Mouse (Mus musculus): ENCODE data around the gene Tbata.

The Tbata gene

GRCm38 (mm10) chr10:61171654-61172053, at the start of gene Tbata:
Tbata (plus strand) TSS chr10:61171954.
- no peak for DNase-seq (ENCODE audit: low spot score in 2 of 2)

- no peak for DNase-seq (ENCODE audit: low spot score in 2 of 2)
These were observed 48.4 kb upstream of the Tbata start for GRCm38 (mm10) chr10:61123276-61123913.

DNA sequence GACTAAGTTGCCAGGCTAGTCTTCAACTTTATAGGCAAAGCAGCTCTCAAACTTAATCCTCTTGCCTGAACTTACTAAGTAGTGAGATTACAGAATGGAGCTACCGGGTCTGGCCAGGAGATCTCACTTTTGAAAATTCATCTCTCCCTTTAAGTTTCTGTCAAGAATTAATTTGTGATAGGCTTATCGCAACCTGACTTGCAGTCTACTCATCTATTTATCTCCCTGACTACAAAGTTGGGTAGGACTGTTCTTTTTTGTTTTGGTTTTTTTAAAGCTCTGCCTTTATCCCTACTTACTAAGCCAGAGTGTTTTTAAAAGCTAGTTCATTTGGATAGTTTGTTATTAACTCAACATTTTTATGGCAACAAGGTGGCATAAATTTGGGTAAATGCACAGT, 47.3 kb upstream of the Tbata start:
- no peak for DNase-seq (ENCODE audit: low spot score in 2 of 2)

DNA sequence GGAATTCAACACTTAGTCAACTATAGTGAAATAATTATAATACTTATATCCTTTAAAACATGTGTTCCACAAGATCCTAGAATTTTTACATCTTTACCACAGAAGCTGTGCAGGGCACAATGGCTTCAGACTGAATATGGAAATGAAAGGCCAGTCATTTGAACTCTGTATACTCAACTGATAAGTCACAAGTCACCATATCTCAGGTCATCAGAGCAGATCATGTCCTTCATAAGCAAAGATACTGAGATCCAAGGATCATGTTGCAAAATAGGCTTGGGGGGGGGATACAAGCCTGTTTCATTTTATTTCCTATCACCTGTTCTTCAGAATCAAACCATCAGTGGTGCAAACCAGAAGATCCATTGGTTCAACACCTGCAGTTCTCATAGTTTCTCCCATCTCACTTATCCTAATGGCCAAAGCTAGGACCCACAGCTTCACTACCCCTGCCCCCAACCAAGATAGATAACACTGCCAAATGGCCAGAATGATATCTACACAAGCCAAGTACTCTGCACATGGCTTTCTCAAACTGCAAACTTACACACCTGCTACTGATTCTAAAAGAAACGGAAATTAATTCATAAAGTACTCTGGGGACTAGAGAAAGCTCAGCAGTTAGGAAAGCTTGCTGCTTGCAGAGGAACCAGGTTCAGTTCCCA, 42.9 kb upstream of the Tbata start:
- no peak for DNase-seq (ENCODE audit: low spot score in 2 of 2)

DNA sequence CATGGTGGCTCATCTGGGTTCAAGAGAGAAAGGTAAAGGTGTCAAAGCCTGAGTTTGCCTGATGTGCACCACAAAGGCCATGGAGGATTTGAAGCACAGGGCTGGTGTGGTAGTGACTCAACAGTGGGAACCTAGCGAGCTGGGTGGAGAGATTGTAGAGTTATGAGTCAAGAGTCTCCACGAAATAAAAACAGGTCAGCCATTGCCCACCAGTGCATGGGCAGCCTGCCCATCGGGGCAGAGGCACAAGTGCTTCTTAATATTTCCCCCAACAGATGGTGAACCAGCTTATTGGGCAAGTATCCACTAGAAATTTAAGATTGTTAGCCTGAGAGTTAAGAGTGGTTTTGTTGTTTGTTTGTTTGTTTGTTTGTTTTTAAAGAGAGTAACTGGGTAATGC, 40.8 kb upstream of the Tbata start:
- no peak for DNase-seq (ENCODE audit: low spot score in 2 of 2)

GRCm38 (mm10) chr10:61134041-61134440, 37.7 kb upstream of the Tbata start:
- DNase-seq (ENCODE audit: low spot score in 2 of 2) = no peak

- DNase-seq (ENCODE audit: low spot score in 2 of 2) = no peak
These were observed 36.4 kb upstream of the Tbata start for GRCm38 (mm10) chr10:61135226-61135839.

GRCm38 (mm10) chr10:61137567-61137966, 34.2 kb upstream of the Tbata start:
- no peak for DNase-seq (ENCODE audit: low spot score in 2 of 2)

DNA sequence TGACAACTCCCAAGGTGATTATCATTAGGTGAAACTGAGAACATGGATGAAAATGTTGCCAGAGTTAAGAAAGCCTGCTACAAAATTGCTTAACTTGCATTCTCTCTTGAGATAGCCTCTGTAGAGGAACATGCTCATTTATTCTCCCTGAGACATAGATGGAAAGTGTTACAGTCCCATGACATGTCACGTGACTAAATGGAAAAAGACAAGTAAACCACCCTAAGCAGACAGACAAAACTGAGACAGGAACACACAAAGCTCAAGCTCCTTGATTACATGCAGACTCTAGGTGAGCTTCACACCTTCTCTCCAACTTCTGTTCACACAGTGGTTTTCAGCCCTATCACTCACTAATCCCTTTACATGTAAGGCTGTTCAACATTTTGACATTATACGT, 28.4 kb upstream of the Tbata start:
- DNase-seq (ENCODE audit: low spot score in 2 of 2) = no peak

- no peak for DNase-seq (ENCODE audit: low spot score in 2 of 2)
These were observed 26.0 kb upstream of the Tbata start for GRCm38 (mm10) chr10:61145766-61146118.

GRCm38 (mm10) chr10:61146119-61146806, 25.5 kb upstream of the Tbata start:
- DNase-seq (ENCODE audit: low spot score in 2 of 2) = peak; percentile 76 to 77

DNA sequence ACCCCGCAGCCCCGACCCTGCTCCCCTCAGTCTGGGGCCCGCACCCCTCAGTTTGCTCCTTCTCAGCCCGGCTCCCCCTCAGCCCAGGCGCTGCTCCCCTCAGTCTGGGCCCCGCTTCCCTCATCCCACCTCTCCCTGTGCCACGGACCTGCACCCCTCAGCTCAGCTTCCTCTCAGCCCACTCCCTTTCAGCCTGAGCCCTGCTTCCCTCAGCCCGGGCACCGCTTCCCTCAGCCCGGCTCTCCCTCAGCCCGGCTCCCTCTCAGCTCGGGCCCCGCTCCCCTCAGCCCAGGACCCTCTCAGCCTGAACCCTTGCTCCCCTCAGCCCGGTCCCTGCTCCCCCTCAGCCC, 25.0 kb upstream of the Tbata start:
- DNase-seq (ENCODE audit: low spot score in 2 of 2) = peak in 1 of 2 experiments; percentile 8

- peak; percentile 89 to 90 for DNase-seq (ENCODE audit: low spot score in 2 of 2)
These were observed 24.4 kb upstream of the Tbata start, which contains the start of gene Sgpl1 for GRCm38 (mm10) chr10:61147157-61148040. Sgpl1 (minus strand) TSS chr10:61147703.

DNA sequence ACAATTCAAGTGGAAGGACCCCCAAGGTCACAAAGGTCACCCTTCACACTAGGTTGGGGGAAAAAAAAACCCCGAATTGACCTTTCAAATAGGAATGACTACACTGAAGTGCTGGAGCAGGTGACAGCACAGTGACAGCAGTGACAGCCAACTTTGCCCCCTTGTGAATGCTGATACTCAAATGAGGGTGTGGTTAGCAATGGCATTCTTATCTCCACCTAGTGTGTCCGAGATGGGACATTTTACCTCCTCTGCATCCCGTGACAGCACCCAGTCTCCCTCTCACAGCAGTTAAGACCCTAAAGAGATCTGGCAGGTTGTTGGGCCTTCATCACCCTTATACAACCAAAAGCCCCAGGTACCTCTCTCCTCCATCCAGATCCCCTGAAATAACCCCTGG, 22.3 kb upstream of the Tbata start:
- DNase-seq (ENCODE audit: low spot score in 2 of 2) = no peak

DNA sequence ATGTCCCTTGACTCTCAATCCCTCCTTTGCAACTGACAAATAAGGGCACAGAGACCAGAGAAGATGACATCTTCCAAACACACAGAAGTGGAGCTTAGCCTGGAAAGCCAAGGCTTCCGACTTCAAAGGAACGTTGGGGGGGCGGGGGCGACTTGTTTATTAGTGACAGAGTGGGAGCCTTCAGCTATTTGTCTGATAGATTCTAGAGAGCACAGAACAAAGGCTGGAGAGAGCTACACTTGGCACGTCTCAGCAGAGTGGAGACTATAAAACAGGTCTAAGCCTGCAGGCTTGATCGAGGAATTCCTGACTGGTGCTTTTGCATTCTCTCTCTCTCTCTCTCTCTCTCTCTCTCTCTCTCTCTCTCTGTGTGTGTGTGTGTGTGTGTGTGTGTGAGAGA, 21.1 kb upstream of the Tbata start:
- DNase-seq (ENCODE audit: low spot score in 2 of 2) = no peak

DNA sequence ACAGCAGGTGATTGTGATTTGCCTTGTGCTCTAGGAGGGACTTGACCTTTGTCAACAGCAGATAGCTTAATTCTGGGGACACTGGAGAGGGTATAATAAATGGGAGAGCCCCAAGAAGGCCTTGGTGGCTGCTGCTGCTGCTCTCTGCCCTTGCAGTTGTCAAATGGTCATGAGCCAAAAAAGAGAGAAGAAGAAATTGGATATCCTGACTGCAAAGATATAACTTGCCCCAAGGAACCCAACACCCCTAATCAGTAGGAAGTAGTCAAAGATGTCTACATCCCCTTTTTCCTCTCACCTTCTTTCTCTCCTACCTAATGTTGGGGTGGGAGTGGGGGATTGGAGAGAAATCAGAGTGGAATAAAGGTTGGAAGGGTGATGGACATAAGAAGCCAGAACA, 19.6 kb upstream of the Tbata start:
- no peak for DNase-seq (ENCODE audit: low spot score in 2 of 2)

DNA sequence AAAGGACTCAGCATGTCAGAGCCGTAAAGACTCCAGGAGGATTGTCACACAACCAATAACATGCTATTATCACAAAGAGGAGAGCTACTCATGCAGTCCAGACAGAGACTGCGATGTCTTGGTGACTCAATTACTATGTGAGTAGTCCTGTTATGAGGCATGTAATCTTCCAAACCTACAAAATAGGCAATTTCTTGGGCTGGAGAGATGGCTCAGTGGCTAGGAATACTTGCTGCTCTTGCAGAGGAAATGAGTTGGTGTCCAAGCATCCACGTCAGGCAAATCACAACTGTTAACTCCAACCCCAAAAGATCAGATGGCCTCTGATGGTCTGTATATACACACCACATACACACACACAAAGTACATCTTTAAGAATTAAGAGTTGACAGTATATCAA, 16.1 kb upstream of the Tbata start:
- no peak for DNase-seq (ENCODE audit: low spot score in 2 of 2)

DNA sequence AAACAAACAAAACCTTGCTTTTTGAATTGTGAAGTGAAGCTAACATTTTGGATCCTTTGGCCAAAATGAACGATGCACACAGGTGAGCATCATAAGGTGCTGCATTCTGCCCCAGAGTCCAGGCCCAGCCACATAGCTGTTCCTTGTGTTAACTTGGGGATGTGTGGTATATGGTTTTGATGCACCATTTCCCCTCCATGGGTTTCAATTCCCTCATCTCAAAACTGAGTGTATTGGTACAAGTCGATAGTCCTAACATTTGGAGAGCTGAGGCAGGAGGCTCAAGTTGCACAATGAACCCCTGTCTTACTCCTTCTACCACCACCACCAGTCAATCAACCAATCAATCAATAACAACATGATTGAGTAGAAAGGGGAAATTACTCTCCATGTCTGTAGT, 15.3 kb upstream of the Tbata start:
- no peak for DNase-seq (ENCODE audit: low spot score in 2 of 2)

GRCm38 (mm10) chr10:61158594-61158993, 13.2 kb upstream of the Tbata start:
- no peak for DNase-seq (ENCODE audit: low spot score in 2 of 2)

- no peak for DNase-seq (ENCODE audit: low spot score in 2 of 2)
These were observed 11.7 kb upstream of the Tbata start for GRCm38 (mm10) chr10:61160089-61160488.

DNA sequence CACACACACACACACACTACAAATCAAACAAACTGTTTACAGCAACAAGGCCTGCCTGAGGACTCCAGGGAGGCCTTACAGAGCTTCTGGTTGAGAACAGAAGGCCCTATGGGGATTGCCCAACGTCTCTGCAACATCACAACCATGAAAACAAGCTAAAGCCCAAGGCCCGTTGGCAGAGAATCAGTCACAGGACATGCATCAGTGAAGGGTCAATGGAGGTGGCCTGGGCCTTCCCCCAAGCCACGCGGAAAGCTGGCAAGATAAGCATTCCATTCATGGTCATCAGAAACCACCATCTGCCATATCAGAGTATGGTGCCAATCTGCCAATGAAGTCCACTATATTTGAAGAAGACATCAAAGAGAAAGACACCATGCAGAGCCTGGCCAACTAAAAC, 11.1 kb upstream of the Tbata start:
- no peak for DNase-seq (ENCODE audit: low spot score in 2 of 2)

DNA sequence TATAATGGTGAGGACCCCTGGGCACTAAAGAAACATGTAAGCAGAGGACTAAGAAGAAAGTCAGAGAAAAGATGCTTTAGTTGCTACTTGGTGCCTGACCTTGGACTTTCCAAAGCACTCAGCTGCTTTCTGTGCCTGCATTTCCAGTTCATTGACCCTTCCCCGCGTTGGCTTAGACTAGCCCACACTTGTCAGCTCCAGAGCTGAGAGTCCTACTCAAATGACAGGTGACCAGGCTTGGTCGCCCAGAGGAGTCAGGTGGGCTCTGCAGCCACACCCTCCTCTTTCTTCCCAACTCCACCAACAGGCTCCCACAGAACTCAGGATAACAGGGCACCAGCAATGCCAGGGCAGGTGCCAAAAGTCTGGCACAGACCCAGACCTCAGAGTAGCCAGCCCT, 9.4 kb upstream of the Tbata start:
- no peak for DNase-seq (ENCODE audit: low spot score in 2 of 2)

Data from spleen, postnatal 36 days (tissue).